Mouse (Mus musculus) ovary, postnatal 36 days (tissue): Measurements from ENCODE around the gene Ptprd.

Experiments used
- DNase-seq: peaks from one replicate; pipeline ENCODE4 v3.0.0; 2022; ENCODE audit warnings: low spot score, mixed read lengths

The Ptprd gene

GRCm38 (mm10) chr4:78211529-78212494, at the start of gene Ptprd:
TSS of gene Ptprd (minus strand) at chr4:78211961.
- DNase-seq = peak; percentile 22

DNA sequence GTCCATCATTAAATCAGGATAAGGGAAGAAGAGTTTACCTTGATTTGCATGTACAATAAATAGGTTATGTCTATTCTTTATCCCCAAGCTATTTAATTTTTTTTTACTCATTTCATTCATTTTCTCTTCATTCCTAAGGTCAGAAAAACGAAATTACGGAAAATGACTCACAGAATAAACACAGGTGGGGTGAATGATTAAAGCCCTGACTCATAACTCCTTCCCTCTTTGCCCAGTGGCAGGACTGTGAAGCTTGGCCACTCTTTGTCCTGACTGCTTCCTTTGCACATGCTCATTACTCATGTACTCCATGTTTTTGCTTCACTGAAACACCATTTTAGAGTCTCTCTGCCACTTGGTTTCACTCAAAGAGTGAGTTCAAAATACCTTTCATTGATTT, 24.1 kb upstream of the Ptprd start:
- no peak for DNase-seq

- no peak for DNase-seq
Observed at GRCm38 (mm10) chr4:78235316-78235715, 23.6 kb upstream of the Ptprd start.

DNA sequence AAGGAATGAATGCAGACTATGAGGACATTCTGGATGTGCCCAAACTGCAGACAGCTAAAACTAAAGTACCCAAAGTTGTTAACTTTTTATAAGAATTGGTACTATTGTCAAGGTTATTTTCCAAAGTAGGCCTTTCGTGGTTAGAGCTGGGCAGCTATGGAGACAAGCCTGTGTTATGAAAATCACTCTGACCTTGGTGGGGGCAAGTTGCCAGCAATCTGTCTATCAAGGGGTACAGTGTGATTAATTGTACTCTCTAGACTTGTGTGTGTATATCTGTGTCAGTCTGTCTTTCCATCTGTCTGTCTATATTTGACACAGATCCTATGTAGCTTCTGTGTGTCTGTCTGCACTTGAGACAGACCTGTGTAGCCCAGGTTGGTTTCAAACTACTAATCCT, 22.9 kb upstream of the Ptprd start:
- DNase-seq = no peak

GRCm38 (mm10) chr4:78213949-78214348, 2.2 kb upstream of the Ptprd start:
- DNase-seq = no peak

DNA sequence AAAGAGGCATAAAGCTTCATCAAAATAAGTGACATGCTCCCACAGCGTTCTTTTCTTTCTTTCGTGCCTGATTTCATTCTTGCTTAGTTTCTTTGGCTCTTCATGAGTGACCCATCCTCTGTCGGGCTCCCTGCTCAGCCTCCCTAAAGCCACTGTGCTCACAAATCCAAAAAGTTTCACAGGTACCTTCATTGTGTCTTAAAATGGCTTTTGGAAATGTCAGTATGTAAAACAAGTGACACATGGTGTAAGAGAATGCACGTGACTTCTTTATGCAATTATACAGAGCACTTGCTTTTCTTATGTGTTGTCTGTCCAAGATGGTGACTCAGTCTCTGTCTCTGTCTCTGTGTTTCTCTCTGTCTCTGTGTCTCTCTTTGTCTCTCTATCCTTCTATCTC, 1.2 kb upstream of the Ptprd start:
- DNase-seq = no peak

- no peak for DNase-seq
Observed at GRCm38 (mm10) chr4:78210878-78211528, 758 bp downstream of the Ptprd start.

- no peak for DNase-seq
Observed at GRCm38 (mm10) chr4:78205018-78205417, 6.7 kb downstream of the Ptprd start.

GRCm38 (mm10) chr4:78168447-78168846, 43.3 kb downstream of the Ptprd start:
- DNase-seq = no peak

DNA sequence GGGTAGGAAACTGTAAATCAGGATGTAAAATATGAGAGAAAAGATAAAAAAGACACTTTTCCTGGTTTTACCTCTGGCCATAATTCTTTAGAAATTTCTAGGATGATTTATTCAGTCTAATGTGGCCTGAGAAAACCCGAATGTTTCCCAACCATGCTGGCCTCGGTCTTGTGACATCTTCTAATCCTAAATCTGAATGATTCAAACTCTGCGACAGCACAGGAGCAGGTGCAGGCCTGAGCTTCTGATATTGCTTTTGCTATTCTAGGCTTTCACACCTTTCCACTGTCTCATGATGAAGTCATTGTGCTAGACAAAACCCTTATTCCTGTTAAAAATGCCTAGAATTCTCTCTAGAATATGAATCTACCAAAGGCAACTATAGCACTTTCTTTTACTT, 51.3 kb downstream of the Ptprd start:
- DNase-seq = no peak

DNA sequence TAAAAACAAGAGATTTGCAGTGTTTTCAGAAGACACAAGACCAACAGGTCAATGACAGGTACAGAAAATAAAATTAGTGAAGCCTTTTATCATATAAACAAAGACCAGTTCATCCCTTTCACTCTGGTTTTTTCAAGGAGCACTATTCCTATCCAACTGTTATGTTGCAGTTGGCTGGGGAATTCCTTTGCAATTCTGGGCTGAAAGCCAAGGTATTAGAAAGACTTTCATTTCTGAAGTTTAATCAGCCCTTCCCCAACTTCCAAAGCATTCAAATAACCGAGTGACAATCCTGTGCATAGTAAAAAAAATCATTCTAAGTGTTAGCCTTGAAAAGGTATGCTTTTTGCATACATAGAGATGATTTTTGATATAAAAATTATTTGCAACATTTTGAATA, 61.2 kb downstream of the Ptprd start:
- no peak for DNase-seq

DNA sequence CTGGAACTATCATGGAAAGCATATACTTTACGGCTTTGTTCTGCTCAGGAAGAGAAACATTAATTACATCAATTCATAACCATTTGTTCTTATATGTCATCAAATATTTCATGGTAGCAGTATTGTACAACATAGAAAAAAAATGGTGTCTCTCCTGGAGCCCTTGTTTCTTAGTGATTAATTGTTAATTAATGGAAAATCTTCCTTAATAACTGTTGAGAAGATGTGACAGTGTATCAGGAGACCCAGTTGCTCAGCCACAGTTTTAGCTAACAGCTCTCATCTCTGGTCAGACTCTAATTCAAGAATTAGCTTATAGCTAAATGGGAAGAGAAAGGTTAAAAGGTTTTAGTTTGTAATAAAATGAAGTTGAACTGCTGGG, 69.0 kb downstream of the Ptprd start:
- no peak for DNase-seq

DNA sequence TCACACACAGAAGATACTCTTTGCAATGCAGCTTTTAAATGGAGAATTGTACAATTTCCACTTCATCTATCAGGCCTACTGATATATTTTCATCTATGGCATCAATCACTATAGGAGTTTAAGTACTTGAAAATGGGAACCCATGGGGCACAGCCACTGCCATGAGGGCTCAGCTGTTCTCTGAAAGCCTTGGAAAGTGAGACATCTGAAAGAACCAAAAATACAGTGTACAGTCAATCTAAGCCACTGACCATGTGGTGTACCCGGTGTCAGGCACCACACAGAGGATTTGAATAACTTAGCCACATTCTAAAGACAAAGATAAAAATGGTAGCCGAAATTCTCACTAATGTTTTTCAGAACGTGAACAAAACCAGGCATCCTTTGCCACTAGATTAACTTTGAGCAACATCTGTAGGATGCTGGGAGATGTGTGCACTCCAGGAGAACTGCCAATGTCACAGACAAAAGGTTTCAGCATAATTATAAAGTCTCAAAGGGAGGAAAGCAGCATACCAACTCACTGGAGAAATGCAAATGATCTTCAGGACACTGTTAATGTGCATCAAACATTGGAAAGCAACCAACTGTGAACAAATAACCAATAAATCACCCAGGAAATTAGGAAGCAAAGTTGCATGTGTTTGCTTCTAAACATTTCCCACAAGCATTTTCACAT, 69.5 kb downstream of the Ptprd start:
- no peak for DNase-seq

- DNase-seq = no peak
Observed at GRCm38 (mm10) chr4:78110898-78111297, 100.9 kb downstream of the Ptprd start.

- no peak for DNase-seq
Observed at GRCm38 (mm10) chr4:78097526-78097925, 114.2 kb downstream of the Ptprd start.

- DNase-seq = no peak
Observed at GRCm38 (mm10) chr4:78082744-78083143, 129.0 kb downstream of the Ptprd start.

DNA sequence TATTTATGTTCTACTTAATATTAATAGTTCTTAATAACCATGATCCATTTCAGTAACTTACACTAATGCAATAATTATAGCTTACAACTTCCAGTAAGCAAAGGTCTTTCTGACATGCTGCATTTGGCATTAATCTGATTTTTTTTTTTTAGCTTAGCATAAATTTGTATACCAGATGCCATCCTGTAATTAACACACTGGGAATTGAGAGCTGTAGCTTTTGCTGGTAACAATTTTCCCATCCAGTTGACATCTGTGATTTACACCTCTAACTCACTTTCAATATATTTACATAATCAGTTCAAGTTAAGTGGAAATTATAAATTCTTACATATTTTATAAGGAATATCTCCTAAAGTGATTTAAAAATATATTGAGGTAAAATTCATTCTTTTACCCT, 134.3 kb downstream of the Ptprd start:
- DNase-seq = no peak

DNA sequence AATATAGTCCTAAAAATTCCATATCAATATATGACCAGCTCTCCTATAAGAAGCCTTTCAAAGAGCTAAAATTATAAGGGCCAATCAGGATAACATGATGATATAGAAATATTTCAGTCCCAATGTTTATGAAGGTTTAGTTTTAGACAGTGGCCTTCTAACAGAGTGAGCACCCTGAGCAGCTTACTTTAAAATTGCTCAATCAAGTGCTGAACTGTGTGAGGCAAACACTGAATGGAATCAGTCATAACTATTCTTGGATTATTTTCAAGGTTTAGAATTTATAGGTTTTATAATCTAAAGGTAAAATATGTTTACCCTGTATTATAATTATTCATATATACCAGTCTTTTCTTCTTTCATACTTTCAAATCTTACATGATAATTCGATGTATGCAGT, 134.7 kb downstream of the Ptprd start:
- DNase-seq = no peak

GRCm38 (mm10) chr4:78038401-78038800, 173.4 kb downstream of the Ptprd start:
- DNase-seq = no peak

DNA sequence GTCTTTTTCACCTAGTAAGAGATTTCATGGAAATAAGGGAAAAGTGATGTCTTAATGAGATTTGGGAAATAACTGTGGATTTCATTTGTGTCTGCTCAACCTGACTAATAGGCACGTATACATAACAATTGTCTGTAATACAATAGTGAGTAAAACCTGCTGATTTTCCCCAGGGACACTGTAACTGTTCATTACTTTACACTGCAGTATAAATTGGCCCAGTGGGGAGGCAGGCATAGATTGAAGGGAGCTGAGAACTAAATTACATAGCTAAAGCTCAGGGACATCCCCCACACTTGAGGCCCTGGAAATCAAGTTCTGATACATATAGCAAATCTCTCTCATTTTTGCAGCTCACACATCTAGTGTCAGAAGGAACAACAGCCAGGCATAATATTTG, 209.7 kb downstream of the Ptprd start:
- DNase-seq = no peak

DNA sequence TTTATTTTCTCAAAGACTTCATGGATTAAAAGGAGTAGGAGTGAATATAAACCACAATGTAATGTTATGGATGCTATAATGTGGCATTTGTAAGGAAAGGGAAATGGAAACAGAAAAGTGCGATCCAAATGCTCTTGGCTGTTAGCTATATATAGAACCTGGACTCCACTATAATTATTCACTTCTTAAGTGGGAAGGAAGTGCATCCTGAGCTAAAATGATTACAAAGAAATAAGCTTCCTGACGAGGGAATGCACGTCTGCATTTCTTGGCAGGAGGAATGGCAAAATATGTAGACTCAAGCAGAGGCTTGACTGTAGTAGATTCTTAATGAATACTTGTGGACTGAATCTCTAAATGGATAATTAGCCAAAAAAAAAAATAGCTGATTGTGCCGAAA, 219.1 kb downstream of the Ptprd start:
- DNase-seq = no peak

- no peak for DNase-seq
Observed at GRCm38 (mm10) chr4:77982094-77982493, 229.7 kb downstream of the Ptprd start.

DNA sequence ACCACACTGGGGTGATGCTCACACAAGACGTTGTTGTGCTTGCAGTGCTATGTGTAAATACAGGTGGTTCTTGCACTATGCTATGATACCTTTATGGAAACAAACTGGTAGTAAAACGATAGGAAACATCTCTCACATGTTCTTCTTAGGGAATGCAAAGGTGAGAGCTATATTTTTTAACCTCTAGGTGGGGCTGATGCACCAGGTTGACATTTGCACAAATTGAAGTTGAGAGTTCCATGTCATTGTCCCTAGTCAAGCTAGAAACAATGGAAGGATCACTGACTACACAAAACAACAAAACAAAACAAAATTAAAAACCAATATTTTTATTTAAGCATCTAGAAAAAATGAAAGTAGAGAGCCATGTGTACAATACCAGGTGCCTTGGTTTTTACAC, 250.1 kb downstream of the Ptprd start:
- DNase-seq = no peak
